8 mouse cellular contexts compared by ENCODE assay signal in genomic region chr17:6961181-6962000, GRCm38 (mm10). TPM values are rescaled to one million over a fixed set of nuclear protein-coding genes. Genes with fewer than 3 reads are reported as not detected.
DNase-seq lines count a peak whose midpoint lies in the region; ATAC-seq and TF ChIP-seq lines count a peak whose summit lies in the region.
"Not testable (repeated sequence)": the region's sequence is repeated elsewhere in the genome, so short reads cannot be mapped to it uniquely, and the experiment has no call there.

No protein-coding gene starts in this region.

- peak overlapping the region; percentile 63; the same call in 1 of the 2 replicates for H3K27ac ChIP-seq in bone marrow, adult 2 months (ENCODE audit: control insufficient read depth, insufficient read depth, low read depth, low read length, poor library complexity)
- H3K27ac ChIP-seq in embryonic fibroblast, embryonic 13.5 days (ENCODE audit: insufficient read depth, low read length); intestine, embryonic 14.5 days (ENCODE audit: low read depth); olfactory bulb, adult 2 months (ENCODE audit: insufficient read depth, low read depth, low read length): not testable (repeated sequence)
- H3K27ac ChIP-seq in macrophage: peak overlapping the region; percentile 33

- H3K4me2 ChIP-seq in intestine, embryonic 14.5 days (ENCODE audit: low read length): peak overlapping the region; percentile 28; the same call in 1 of the 2 replicates

- H3K4me1 ChIP-seq in bone marrow, adult 2 months (ENCODE audit: control insufficient read depth, insufficient read depth, low read length); embryonic fibroblast, embryonic 13.5 days (ENCODE audit: control insufficient read depth, insufficient read depth, low read length); intestine, embryonic 14.5 days (replicated peaks; ENCODE audit: control insufficient read depth, insufficient read depth, low read length); olfactory bulb, adult 2 months (ENCODE audit: control insufficient read depth, insufficient read depth, low read length): not testable (repeated sequence)

- not testable (repeated sequence) for H3K9me3 ChIP-seq in intestine, embryonic 14.5 days (ENCODE audit: control insufficient read depth, low read length)

- not testable (repeated sequence) for H3K36me3 ChIP-seq in intestine, embryonic 14.5 days (ENCODE audit: control insufficient read depth, insufficient read depth, low read length); macrophage (ENCODE audit: inconsistent target)

- H3K27me3 ChIP-seq in intestine, embryonic 14.5 days (replicated peaks; ENCODE audit: control insufficient read depth, insufficient read depth, low read length): not testable (repeated sequence)

- H3K4me3 ChIP-seq in bone marrow, adult 2 months (replicated peaks; ENCODE audit: control insufficient read depth, low read depth, low read length): peak overlapping the region; percentile 54
- H3K4me3 ChIP-seq in embryonic fibroblast, embryonic 13.5 days (ENCODE audit: insufficient read depth, low read length): peak overlapping the region; percentile 39
- peak overlapping the region; percentile 18 for H3K4me3 ChIP-seq in intestine, embryonic 14.5 days (ENCODE audit: low read depth, low read length)
- H3K4me3 ChIP-seq in macrophage (ENCODE audit: inconsistent target): peak overlapping the region; percentile 19; the same call in 1 of the 2 replicates
- peak overlapping the region; percentile 32 for H3K4me3 ChIP-seq in olfactory bulb, adult 2 months (ENCODE audit: insufficient read depth, low read depth, low read length)

- H3K9ac ChIP-seq in intestine, embryonic 14.5 days (ENCODE audit: low read length): not testable (repeated sequence)

- WGBS in bone marrow, adult 2 months: under 1% methylated on average over 21 of the region's 48 CpGs
- WGBS in intestine, embryonic 14.5 days: under 1% methylated on average over 14 of the region's 48 CpGs
- 0% methylated on average over 4 of the region's 48 CpGs for WGBS in macrophage (ENCODE audit: missing documents)
- under 1% methylated on average over 20 of the region's 48 CpGs for WGBS in olfactory bulb, adult 2 months

- DNase-seq in 416B (ENCODE audit: low read depth): peak; percentile 69
- DNase-seq in heart, adult 9 months (ENCODE audit: low spot score in 2 of 2): peak; percentile 44 to 69
- peak; percentile 54 for DNase-seq in intestine, embryonic 14.5 days (ENCODE audit: low spot score)
- DNase-seq in left cerebral cortex, adult 8-10 months (ENCODE audit: low spot score in 2 of 2): peak; percentile 13 to 49

- not testable (repeated sequence) for H3K79me2 ChIP-seq in macrophage (ENCODE audit: inconsistent target)

- not testable (repeated sequence) for TF ChIP-seq POLR2A in bone marrow, adult 2 months (IDR thresholded peaks at IDR 0.05; ENCODE audit: borderline replicate concordance, control insufficient read depth, low read depth, low read length); embryonic fibroblast, embryonic 13.5 days (IDR thresholded peaks at IDR 0.05; ENCODE audit: low read depth, low read length); olfactory bulb, adult 2 months (IDR thresholded peaks at IDR 0.05; ENCODE audit: insufficient read depth, low read depth, low read length)

- ATAC-seq in intestine, embryonic 14.5 days (replicated peaks; ENCODE audit: low FRiP score, low TSS enrichment, low read depth): peak; percentile 95

- TF ChIP-seq CTCF in bone marrow, adult 2 months (IDR thresholded peaks at IDR 0.05; ENCODE audit: control insufficient read depth, insufficient read depth, low read length); embryonic fibroblast, embryonic 13.5 days (IDR thresholded peaks at IDR 0.05; ENCODE audit: borderline replicate concordance, insufficient read depth, low read length); olfactory bulb, adult 2 months (IDR thresholded peaks at IDR 0.05; ENCODE audit: insufficient read depth, low read depth, low read length): not testable (repeated sequence)

RNA-seq across cellular contexts. Expression of gene Tagap1, which starts 0.4 kb away (rescaled TPM):
- polyA plus RNA-seq in bone marrow, adult 2 months (2011; ENCODE audit: insufficient read depth, insufficient read length, low replicate concordance, missing spikeins): 16.3 and 32.8 TPM in 2 replicates
- 16.3 and 18.6 TPM in 2 replicates for polyA plus RNA-seq in embryonic fibroblast, embryonic 13.5 days (2011; ENCODE audit: insufficient read length, low read depth, missing spikeins)
- 62.2 and 66.8 TPM in 2 replicates for polyA plus RNA-seq in intestine, embryonic 14.5 days (2014; fragmentation: Nextera tagmentation; extraction: Ambion mirVana)
- 10 to 100 TPM; 28.7 to 32.4 (median 29.2) TPM for total RNA-seq in left cerebral cortex, adult 8-10 months (2022)
- total RNA-seq in macrophage (2018; cell fraction: chromatin; rRNA removed): 10 to 100 TPM; 20.7 to 80.4 (median 47.9) TPM
- 1 to 10 TPM; 4.2 to 9.4 (median 6.5) TPM for total RNA-seq in macrophage (2018; cell fraction: cytosol; rRNA removed)
- total RNA-seq in macrophage (2018; cell fraction: nucleus; rRNA removed): 10 to 100 TPM; 22.6 to 52.4 (median 38.5) TPM
- polyA plus RNA-seq in macrophage (2018): 9.0 to 13.2 TPM (median 10.1 TPM) in 3 replicates
- not detected in 2 replicates for polyA plus RNA-seq in olfactory bulb, adult 2 months (2012; ENCODE audit: insufficient read depth, insufficient read length, low replicate concordance, missing spikeins)

RNA-seq across cellular contexts. Expression of gene Rnaset2b, which starts 9.0 kb away (rescaled TPM):
- polyA plus RNA-seq in bone marrow, adult 2 months (2011; ENCODE audit: insufficient read depth, insufficient read length, low replicate concordance, missing spikeins): 57.9 and 135 TPM in 2 replicates
- polyA plus RNA-seq in embryonic fibroblast, embryonic 13.5 days (2011; ENCODE audit: insufficient read length, low read depth, missing spikeins): 153 and 166 TPM in 2 replicates
- 207 and 216 TPM in 2 replicates for polyA plus RNA-seq in intestine, embryonic 14.5 days (2014; fragmentation: Nextera tagmentation; extraction: Ambion mirVana)
- 10 to 100 TPM; 47.5 to 62.4 (median 55.7) TPM for total RNA-seq in left cerebral cortex, adult 8-10 months (2022)
- total RNA-seq in macrophage (2018; cell fraction: chromatin; rRNA removed): 1,000 to 10,000 TPM in 1 of 26 experiments, 100 to 1,000 TPM in 23, 10 to 100 TPM in 2; 85.4 to 1,245 (median 190) TPM
- total RNA-seq in macrophage (2018; cell fraction: cytosol; rRNA removed): 100 to 1,000 TPM; 201 to 570 (median 329) TPM
- total RNA-seq in macrophage (2018; cell fraction: nucleus; rRNA removed): 100 to 1,000 TPM; 112 to 995 (median 230) TPM
- polyA plus RNA-seq in macrophage (2018): 193 to 549 TPM (median 353 TPM) in 3 replicates
- not detected in 2 replicates for polyA plus RNA-seq in olfactory bulb, adult 2 months (2012; ENCODE audit: insufficient read depth, insufficient read length, low replicate concordance, missing spikeins)

RNA-seq across cellular contexts. Expression of gene Rsph3b, which starts 12.9 kb away (rescaled TPM):
- 4.9 and 7.1 TPM in 2 replicates for polyA plus RNA-seq in bone marrow, adult 2 months (2011; ENCODE audit: insufficient read depth, insufficient read length, low replicate concordance, missing spikeins)
- polyA plus RNA-seq in embryonic fibroblast, embryonic 13.5 days (2011; ENCODE audit: insufficient read length, low read depth, missing spikeins): 17.4 and 21.0 TPM in 2 replicates
- 42.6 and 45.6 TPM in 2 replicates for polyA plus RNA-seq in intestine, embryonic 14.5 days (2014; fragmentation: Nextera tagmentation; extraction: Ambion mirVana)
- 10 to 100 TPM; 27.0 to 29.7 (median 28.7) TPM for total RNA-seq in left cerebral cortex, adult 8-10 months (2022)
- total RNA-seq in macrophage (2018; cell fraction: chromatin; rRNA removed): 10 to 100 TPM in 14 of 26 experiments, 1 to 10 TPM in 12; 3.3 to 21.6 (median 11.0) TPM
- 10 to 100 TPM; 11.5 to 24.8 (median 15.4) TPM for total RNA-seq in macrophage (2018; cell fraction: cytosol; rRNA removed)
- 10 to 100 TPM in 20 of 26 experiments, 1 to 10 TPM in 6; 7.4 to 24.2 (median 12.0) TPM for total RNA-seq in macrophage (2018; cell fraction: nucleus; rRNA removed)
- polyA plus RNA-seq in macrophage (2018): 14.6 to 20.9 TPM (median 18.2 TPM) in 3 replicates
- not detected in 2 replicates for polyA plus RNA-seq in olfactory bulb, adult 2 months (2012; ENCODE audit: insufficient read depth, insufficient read length, low replicate concordance, missing spikeins)

RNA-seq across cellular contexts. Expression of gene Gm49721, which starts 17.3 kb away (rescaled TPM):
- polyA plus RNA-seq in bone marrow, adult 2 months (2011; ENCODE audit: insufficient read depth, insufficient read length, low replicate concordance, missing spikeins): not detected in 2 replicates
- not detected in 2 replicates for polyA plus RNA-seq in embryonic fibroblast, embryonic 13.5 days (2011; ENCODE audit: insufficient read length, low read depth, missing spikeins)
- 0.08 and 0.30 TPM in 2 replicates for polyA plus RNA-seq in intestine, embryonic 14.5 days (2014; fragmentation: Nextera tagmentation; extraction: Ambion mirVana)
- 1 to 10 TPM in 1 of 4 experiments, under 1 TPM in 3; 0.23 to 1.3 (median 0.61) TPM for total RNA-seq in left cerebral cortex, adult 8-10 months (2022)
- 1 to 10 TPM in 7 of 26 experiments, under 1 TPM in 13, not detected in 6; 0.29 to 1.7 (median 0.89) TPM for total RNA-seq in macrophage (2018; cell fraction: chromatin; rRNA removed)
- under 1 TPM in 9 of 26 experiments, not detected in 17; 0.06 to 0.24 (median 0.09) TPM for total RNA-seq in macrophage (2018; cell fraction: cytosol; rRNA removed)
- 1 to 10 TPM in 8 of 26 experiments, under 1 TPM in 9, not detected in 9; 0.40 to 5.4 (median 0.84) TPM for total RNA-seq in macrophage (2018; cell fraction: nucleus; rRNA removed)
- polyA plus RNA-seq in macrophage (2018): 0.22 TPM in 1 of 3 replicates, not detected in the others
- polyA plus RNA-seq in olfactory bulb, adult 2 months (2012; ENCODE audit: insufficient read depth, insufficient read length, low replicate concordance, missing spikeins): not detected in 2 replicates
